Mouse (Mus musculus) midbrain, embryonic 11.5 days (tissue): Measurements from ENCODE around the gene Map4. TPM values are rescaled to one million over a fixed set of nuclear protein-coding genes. Genes with fewer than 3 reads are reported as not detected.
"Not testable (repeated sequence)": the region's sequence is repeated elsewhere in the genome, so short reads cannot be mapped to it uniquely, and the experiment has no call there.

Experiments
- ATAC-seq: fragments of 200-750 bp; cut with Nextera tagmentation; 2 replicates; pipeline ENCODE4 v1.8.0; 2017; ENCODE audit warnings: moderate TSS enrichment, moderate library complexity; ENCODE audit not compliant: low FRiP score
- DNase-seq: peaks from one replicate; pipeline ENCODE4 v3.0.0; 2015; ENCODE audit warnings: low spot score; ENCODE audit errors: missing footprints
- H3K27ac ChIP-seq: fragments of 300-500 bp; sonication (generic); 2 replicates; pipeline ENCODE4 v1.5.1; 2014; ENCODE audit warnings: low read depth, low read length
- H3K27me3 ChIP-seq: fragments of 300-500 bp; sonication (generic); 2 replicates; pipeline ENCODE4 v1.6.1; 2014; ENCODE audit warnings: mild to moderate bottlenecking, low read length, moderate library complexity, mixed read lengths; ENCODE audit not compliant: control insufficient read depth, insufficient read depth
- H3K36me3 ChIP-seq: fragments of 300-500 bp; sonication (generic); 2 replicates; pipeline ENCODE4 v1.6.1; 2014; ENCODE audit warnings: mild to moderate bottlenecking, low read length, moderate library complexity, mixed read lengths; ENCODE audit not compliant: control insufficient read depth, insufficient read depth
- H3K4me1 ChIP-seq: fragments of 300-500 bp; sonication (generic); 2 replicates; pipeline ENCODE4 v1.6.1; 2014; ENCODE audit warnings: low read length; ENCODE audit not compliant: control insufficient read depth, insufficient read depth
- H3K4me2 ChIP-seq: fragments of 300-500 bp; sonication (generic); 2 replicates; pipeline ENCODE4 v1.6.1; 2014; ENCODE audit warnings: mild to moderate bottlenecking, moderate library complexity
- H3K4me3 ChIP-seq: fragments of 300-500 bp; sonication (generic); 2 replicates; pipeline ENCODE4 v1.5.1; 2014; ENCODE audit warnings: low read depth, low read length
- H3K9ac ChIP-seq: fragments of 300-500 bp; sonication (generic); 2 replicates; pipeline ENCODE4 v1.6.1; 2014; ENCODE audit warnings: low read length
- H3K9me3 ChIP-seq: fragments of 300-500 bp; sonication (generic); 2 replicates; pipeline ENCODE4 v1.6.1; 2016; ENCODE audit warnings: low read length; ENCODE audit not compliant: control insufficient read depth
- WGBS: fragments of 180-500 bp; shearing (Covaris S2); extraction: QIAGEN DNeasy Blood & Tissue Kit; methylation state at CpG from one replicate; pipeline ENCODE4 v1.1.7; 2014; 5-methylcytosine and 5-hydroxymethylcytosine counted together
- polyA plus RNA-seq: library from polyadenylated mRNA; unstranded; fragments of >200 nt; fragmentation: Nextera tagmentation; extraction: Ambion mirVana; gene quantifications from 2 replicates; pipeline ENCODE4 v1.2.1, GENCODE M21; 2014

The Map4 gene
- polyA plus RNA-seq, 1 experiment from 2014 or later = 81.4 TPM

GRCm38 (mm10) chr9:110116977-110117778 is 185.9 kb downstream of the Map4 start, which contains the start of gene Smarcc1:
Smarcc1 (plus strand) TSS chr9:110117708.
- peaks cover 8% of the 10 kb centered on the region for H3K36me3 ChIP-seq
- peak within 1 kb of the TSS; percentile 84 for H3K4me2 ChIP-seq
- peak within 1 kb of the TSS; percentile 74 for H3K4me3 ChIP-seq
- peak; percentile 97 for ATAC-seq
- H3K9me3 ChIP-seq = no peaks in the 10 kb centered on the region
- peak within 1 kb of the TSS; percentile 96 for H3K9ac ChIP-seq
- H3K27me3 ChIP-seq = no peaks in the 10 kb centered on the region
- H3K4me1 ChIP-seq = peaks cover 10% of the 10 kb centered on the region
- peak within 1 kb of the TSS; percentile 96 for H3K27ac ChIP-seq
- under 1% methylated on average over 79 of the region's 79 CpGs for WGBS
- DNase-seq = peak; percentile 99

- DNase-seq (no peak), ATAC-seq (peak; percentile 27)
- Histone ChIP-seq H3K4me2 (peak within 1 kb of the TSS; percentile 84), H3K4me1 (peaks cover 10% of the 10 kb centered on the region), H3K9ac (peak within 1 kb of the TSS; percentile 96), H3K27me3 (no peaks in the 10 kb centered on the region), H3K4me3 (peak within 1 kb of the TSS; percentile 74), H3K36me3 (peaks cover 4% of the 10 kb centered on the region; the same call in 1 of the 2 replicates), H3K9me3 (no peaks in the 10 kb centered on the region), H3K27ac (peak within 1 kb of the TSS; percentile 96)
- WGBS = 1% methylated on average over 17 of the region's 17 CpGs
Measured at GRCm38 (mm10) chr9:110117779-110118139, 186.5 kb downstream of the Map4 start, which contains the start of gene Dhx30. Dhx30 (minus strand) TSS chr9:110117830.

GRCm38 (mm10) chr9:110118249-110118648 is 187.0 kb downstream of the Map4 start:
- Histone ChIP-seq H3K4me3 (peak overlapping the region; percentile 74), H3K9me3 (no peaks in the 10 kb centered on the region), H3K27ac (no peak overlapping the region), H3K4me2 (peak overlapping the region; percentile 84), H3K27me3 (no peaks in the 10 kb centered on the region), H3K36me3 (0 out of 2 replicates have a peak, but pooled peaks cover under 1% of the 10 kb centered on the region), H3K4me1 (peaks cover 10% of the 10 kb centered on the region), H3K9ac (peak overlapping the region; percentile 96)
- WGBS = 51% methylated on average over 1 of the region's 1 CpGs
- no peak for DNase-seq
- ATAC-seq = no peak

- 73% methylated on average over 4 of the region's 4 CpGs for WGBS
- H3K4me2 ChIP-seq = no peak overlapping the region
- H3K4me1 ChIP-seq = peaks cover 7% of the 10 kb centered on the region
- no peaks in the 10 kb centered on the region for H3K36me3 ChIP-seq
- ATAC-seq (no peak), DNase-seq (no peak)
- no peaks in the 10 kb centered on the region for H3K27me3 ChIP-seq
- H3K27ac ChIP-seq = no peak overlapping the region
- H3K9ac ChIP-seq = no peak overlapping the region
- no peak overlapping the region for H3K4me3 ChIP-seq
- H3K9me3 ChIP-seq = no peaks in the 10 kb centered on the region
Measured at GRCm38 (mm10) chr9:110121424-110121823, 190.2 kb downstream of the Map4 start.

- 84% methylated on average over 2 of the region's 2 CpGs for WGBS
- Histone ChIP-seq H3K4me3 (no peak overlapping the region), H3K9ac (no peak overlapping the region), H3K27ac (no peak overlapping the region), H3K4me1 (peaks cover 5% of the 10 kb centered on the region), H3K4me2 (no peak overlapping the region), H3K27me3 (no peaks in the 10 kb centered on the region), H3K9me3 (no peaks in the 10 kb centered on the region), H3K36me3 (no peaks in the 10 kb centered on the region)
- ATAC-seq (no peak), DNase-seq (no peak)
Measured at GRCm38 (mm10) chr9:110123322-110123721, 192.1 kb downstream of the Map4 start.

GRCm38 (mm10) chr9:110124008-110124540 is 192.8 kb downstream of the Map4 start:
- ATAC-seq, H3K9ac ChIP-seq, H3K4me1 ChIP-seq, H3K27me3 ChIP-seq, DNase-seq, H3K9me3 ChIP-seq, H3K27ac ChIP-seq, H3K4me2 ChIP-seq, H3K36me3 ChIP-seq, H3K4me3 ChIP-seq: not testable (repeated sequence)
- 71% methylated on average over 2 of the region's 2 CpGs for WGBS

- H3K4me2 ChIP-seq = peak overlapping the region; percentile 72
- no peaks in the 10 kb centered on the region for H3K36me3 ChIP-seq
- H3K27me3 ChIP-seq = no peaks in the 10 kb centered on the region
- peaks cover 6% of the 10 kb centered on the region for H3K4me1 ChIP-seq
- H3K4me3 ChIP-seq = peak overlapping the region; percentile 89
- WGBS = 35% methylated on average over 10 of the region's 10 CpGs
- no peak for DNase-seq
- peak overlapping the region; percentile 84 for H3K27ac ChIP-seq
- no peaks in the 10 kb centered on the region for H3K9me3 ChIP-seq
- H3K9ac ChIP-seq = peak overlapping the region; percentile 97
- ATAC-seq = no peak
Measured at GRCm38 (mm10) chr9:110130896-110131524, 199.8 kb downstream of the Map4 start.

- peak overlapping the region; percentile 72 for H3K4me2 ChIP-seq
- no peaks in the 10 kb centered on the region for H3K9me3 ChIP-seq
- peak overlapping the region; percentile 97 for H3K9ac ChIP-seq
- no peaks in the 10 kb centered on the region for H3K27me3 ChIP-seq
- ATAC-seq = peak; percentile 96
- peaks cover 6% of the 10 kb centered on the region for H3K4me1 ChIP-seq
- H3K36me3 ChIP-seq = no peaks in the 10 kb centered on the region
- peak overlapping the region; percentile 84 for H3K27ac ChIP-seq
- peak overlapping the region; percentile 89 for H3K4me3 ChIP-seq
- WGBS = under 1% methylated on average over 64 of the region's 64 CpGs
- peak; percentile 100 for DNase-seq
Measured at GRCm38 (mm10) chr9:110131525-110132197, 200.4 kb downstream of the Map4 start.
